Mouse (Mus musculus) limb, embryonic 12.5 days (tissue): ENCODE measurements around the gene Zfp277. TPM values are rescaled to one million over a fixed set of nuclear protein-coding genes. Genes with fewer than 3 reads are reported as not detected.

Source experiments
- ATAC-seq: fragments of 200-750 bp; cut with Nextera tagmentation; 2 replicates; pipeline ENCODE4 v1.8.0; 2017; ENCODE audit warnings: low read depth, moderate TSS enrichment; ENCODE audit not compliant: insufficient number of reproducible peaks, insufficient read depth, low FRiP score, low TSS enrichment
- H3K27ac ChIP-seq: fragments of 300-500 bp; sonication (generic); 2 replicates; pipeline ENCODE4 v1.5.1; 2016; ENCODE audit warnings: mild to moderate bottlenecking, moderate library complexity
- H3K27me3 ChIP-seq: fragments of 300-500 bp; sonication (generic); 2 replicates; pipeline ENCODE4 v1.6.1; 2016; ENCODE audit warnings: mild to moderate bottlenecking, moderate library complexity
- H3K36me3 ChIP-seq: fragments of 300-500 bp; sonication (generic); 2 replicates; pipeline ENCODE4 v1.6.1; 2016; ENCODE audit warnings: mild to moderate bottlenecking, moderate library complexity
- H3K4me1 ChIP-seq: fragments of 300-500 bp; sonication (generic); replicated peaks from 2 replicates; pipeline ENCODE4 v1.6.1; 2016
- H3K4me2 ChIP-seq: fragments of 300-500 bp; sonication (generic); 2 replicates; pipeline ENCODE4 v1.6.1; 2016; ENCODE audit warnings: mild to moderate bottlenecking, moderate library complexity
- H3K4me3 ChIP-seq: fragments of 300-500 bp; sonication (generic); replicated peaks from 2 replicates; pipeline ENCODE4 v1.5.1; 2016; ENCODE audit warnings: mild to moderate bottlenecking
- H3K9ac ChIP-seq: fragments of 300-500 bp; sonication (generic); replicated peaks from 2 replicates; pipeline ENCODE4 v1.6.1; 2016; ENCODE audit warnings: mild to moderate bottlenecking, moderate library complexity
- H3K9me3 ChIP-seq: fragments of 300-500 bp; sonication (generic); 2 replicates; pipeline ENCODE4 v1.6.1; 2016; ENCODE audit warnings: mild to moderate bottlenecking, moderate library complexity
- WGBS: fragments of 180-500 bp; shearing (Covaris S2); methylation state at CpG from one replicate; pipeline ENCODE4 v1.1.7; 2016; 5-methylcytosine and 5-hydroxymethylcytosine counted together
- polyA plus RNA-seq: library from polyadenylated mRNA; unstranded; fragments of >200 nt; fragmentation: Nextera tagmentation; extraction: Ambion mirVana; gene quantifications from 2 replicates; pipeline ENCODE4 v1.2.1, GENCODE M21; 2016

Gene Zfp277
- polyA plus RNA-seq, 1 experiment from 2014 or later, result 34.9 TPM

DNA sequence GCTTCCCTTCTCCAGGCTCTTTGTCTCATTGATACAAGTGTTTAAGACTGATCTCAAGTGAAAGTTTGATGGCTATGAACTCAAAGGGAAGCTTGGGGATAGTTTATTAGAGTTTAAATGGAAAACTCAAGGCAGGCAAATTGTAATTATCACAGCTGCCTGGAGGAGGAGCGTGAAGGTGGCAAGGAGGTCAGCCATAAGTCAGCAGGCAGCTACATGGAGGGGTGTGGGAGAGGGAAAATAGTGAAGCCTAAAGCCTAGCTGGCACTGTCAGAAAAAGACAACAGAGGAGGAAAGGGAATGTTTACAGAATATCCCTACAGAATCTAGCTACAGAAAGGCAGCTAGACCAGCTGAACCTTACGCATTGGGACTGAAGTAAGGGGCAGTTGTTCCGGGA lies 52.8 kb downstream of the Zfp277 start:
- ATAC-seq, result no peak
- Histone ChIP-seq H3K9me3 (no peaks in the 10 kb centered on the region), H3K9ac (no peak overlapping the region), H3K27me3 (no peaks in the 10 kb centered on the region), H3K4me3 (no peak overlapping the region), H3K4me1 (peaks cover 4% of the 10 kb centered on the region; the same call in 1 of the 2 replicates), H3K27ac (no peak overlapping the region), H3K4me2 (no peak overlapping the region), H3K36me3 (no peaks in the 10 kb centered on the region)
- 74% methylated on average over 3 of the region's 3 CpGs for WGBS

DNA sequence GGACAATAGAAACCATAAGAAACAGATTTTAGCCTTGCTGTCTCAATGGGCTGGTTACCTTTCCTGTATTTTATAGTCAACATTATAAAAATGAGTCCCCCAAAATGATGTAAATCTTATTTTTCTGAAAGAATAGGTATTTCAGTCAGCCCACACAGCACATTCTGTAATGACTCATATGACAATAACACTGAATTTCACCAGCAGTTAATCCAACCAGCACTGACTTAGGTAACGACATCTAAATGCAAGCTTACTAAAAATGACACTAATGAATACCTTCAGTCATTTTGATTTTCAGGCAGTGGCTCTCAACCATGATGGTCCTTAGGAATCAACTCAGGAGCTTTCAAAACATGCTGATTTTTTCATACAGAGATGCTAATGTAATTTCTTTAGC lies 54.4 kb downstream of the Zfp277 start:
- H3K27ac ChIP-seq, result no peak overlapping the region
- H3K9ac ChIP-seq, result no peak overlapping the region
- WGBS, result 94% methylated on average over 1 of the region's 1 CpGs
- peaks cover 3% of the 10 kb centered on the region; the same call in 1 of the 2 replicates for H3K4me1 ChIP-seq
- H3K9me3 ChIP-seq, result no peaks in the 10 kb centered on the region
- no peaks in the 10 kb centered on the region for H3K36me3 ChIP-seq
- H3K27me3 ChIP-seq, result no peaks in the 10 kb centered on the region
- no peak for ATAC-seq
- H3K4me3 ChIP-seq, result no peak overlapping the region
- H3K4me2 ChIP-seq, result no peak overlapping the region

DNA sequence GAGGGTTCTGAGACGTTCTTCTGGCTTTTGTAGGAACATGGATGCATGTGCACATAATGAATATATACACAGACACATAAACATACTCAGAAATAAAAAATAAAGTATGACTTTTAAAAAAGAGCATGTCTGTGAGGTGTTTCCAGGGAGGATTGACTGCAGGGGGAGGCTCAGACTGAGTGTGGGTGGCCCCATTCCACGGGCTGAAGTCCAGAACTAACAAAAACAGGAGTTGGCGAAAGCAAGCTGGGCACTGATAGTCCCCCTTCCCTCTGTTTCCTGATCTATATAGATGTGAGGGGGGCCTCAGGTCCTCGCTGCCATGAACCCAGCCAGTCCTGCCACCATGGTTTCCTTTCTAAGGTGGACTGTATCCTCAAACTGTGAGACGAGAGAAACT lies 57.9 kb downstream of the Zfp277 start:
- 56% methylated on average over 5 of the region's 5 CpGs for WGBS
- no peak for ATAC-seq
- 0 out of 2 replicates have a peak, but pooled peaks cover 3% of the 10 kb centered on the region for H3K4me1 ChIP-seq
- H3K4me2 ChIP-seq, result no peak overlapping the region
- H3K9me3 ChIP-seq, result no peaks in the 10 kb centered on the region
- no peak overlapping the region for H3K9ac ChIP-seq
- no peaks in the 10 kb centered on the region for H3K27me3 ChIP-seq
- no peaks in the 10 kb centered on the region for H3K36me3 ChIP-seq
- H3K27ac ChIP-seq, result no peak overlapping the region
- no peak overlapping the region for H3K4me3 ChIP-seq

DNA sequence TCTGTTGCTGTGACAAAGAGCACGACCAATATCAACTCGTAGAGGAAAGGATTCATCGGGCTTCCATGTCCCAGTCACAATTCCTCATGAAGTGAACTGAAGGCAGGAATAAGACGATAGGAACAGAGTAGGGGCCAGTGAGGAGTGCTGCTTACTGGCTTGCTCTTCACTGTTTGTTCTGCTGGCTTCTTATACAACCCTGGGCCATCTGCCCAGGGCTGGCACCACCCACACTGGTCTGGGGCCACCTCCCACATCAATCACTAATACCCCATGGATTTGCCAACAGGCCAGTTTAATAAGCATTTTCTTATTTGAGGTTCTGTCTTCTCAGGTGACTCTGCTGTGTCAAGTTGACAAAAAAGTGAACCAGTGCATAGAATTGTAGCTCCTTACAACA lies 60.4 kb downstream of the Zfp277 start:
- no peak overlapping the region for H3K4me3 ChIP-seq
- H3K9me3 ChIP-seq, result no peaks in the 10 kb centered on the region
- 92% methylated on average over 4 of the region's 4 CpGs for WGBS
- no peaks in the 10 kb centered on the region for H3K36me3 ChIP-seq
- H3K4me1 ChIP-seq, result 0 out of 2 replicates have a peak, but pooled peaks cover 3% of the 10 kb centered on the region
- no peak overlapping the region for H3K9ac ChIP-seq
- no peak overlapping the region for H3K27ac ChIP-seq
- no peaks in the 10 kb centered on the region for H3K27me3 ChIP-seq
- no peak for ATAC-seq
- H3K4me2 ChIP-seq, result no peak overlapping the region

DNA sequence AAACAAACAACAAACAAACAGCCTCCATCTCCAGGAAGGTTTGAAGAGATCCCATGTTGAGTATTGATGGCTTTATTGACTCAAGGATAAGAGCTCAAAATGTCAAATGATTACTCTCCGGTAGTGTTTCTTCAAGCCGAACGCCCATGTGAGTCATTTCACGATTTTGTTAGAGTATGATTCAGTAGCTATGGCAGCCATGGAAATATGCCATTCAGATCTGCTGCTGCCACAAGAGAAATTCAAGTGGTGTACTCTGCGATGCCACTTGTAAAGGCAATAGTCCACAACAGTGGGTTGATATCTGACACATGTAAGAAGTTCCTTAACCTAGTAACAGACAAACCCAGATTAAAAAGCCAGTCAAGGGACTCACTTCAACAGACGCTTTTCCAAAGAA lies 62.0 kb downstream of the Zfp277 start:
- Histone ChIP-seq H3K4me3 (no peak overlapping the region), H3K9me3 (no peaks in the 10 kb centered on the region), H3K27me3 (no peaks in the 10 kb centered on the region), H3K4me2 (no peak overlapping the region), H3K36me3 (no peaks in the 10 kb centered on the region), H3K9ac (no peak overlapping the region), H3K27ac (no peak overlapping the region), H3K4me1 (0 out of 2 replicates have a peak, but pooled peaks cover 3% of the 10 kb centered on the region)
- no peak for ATAC-seq
- WGBS, result 95% methylated on average over 6 of the region's 6 CpGs

DNA sequence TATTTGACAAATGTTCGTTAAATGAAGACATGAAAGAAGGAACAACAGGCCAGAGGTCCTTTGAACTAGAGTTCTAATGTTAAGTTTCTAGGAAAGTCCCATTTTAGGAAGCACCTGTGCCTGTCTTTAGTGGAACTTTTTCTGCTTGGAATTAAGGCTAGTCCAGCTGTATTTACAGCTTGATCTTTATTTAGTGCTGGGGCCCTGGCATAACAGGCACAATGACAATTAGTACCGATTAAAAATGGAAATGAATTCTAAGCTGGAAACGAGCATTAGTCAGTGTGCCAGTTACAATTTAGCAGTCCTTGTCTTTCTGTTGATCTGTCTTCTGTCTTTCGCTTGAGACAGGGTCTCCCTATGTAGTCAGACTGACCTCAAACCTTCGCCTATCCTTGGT lies 63.2 kb downstream of the Zfp277 start:
- H3K4me1 ChIP-seq, result no peaks in the 10 kb centered on the region
- ATAC-seq, result no peak
- no peak overlapping the region for H3K27ac ChIP-seq
- no peaks in the 10 kb centered on the region for H3K27me3 ChIP-seq
- H3K36me3 ChIP-seq, result no peaks in the 10 kb centered on the region; the same call in 1 of the 2 replicates
- no peak overlapping the region for H3K9ac ChIP-seq
- 87% methylated on average over 5 of the region's 5 CpGs for WGBS
- H3K9me3 ChIP-seq, result no peaks in the 10 kb centered on the region
- no peak overlapping the region for H3K4me2 ChIP-seq
- H3K4me3 ChIP-seq, result no peak overlapping the region

DNA sequence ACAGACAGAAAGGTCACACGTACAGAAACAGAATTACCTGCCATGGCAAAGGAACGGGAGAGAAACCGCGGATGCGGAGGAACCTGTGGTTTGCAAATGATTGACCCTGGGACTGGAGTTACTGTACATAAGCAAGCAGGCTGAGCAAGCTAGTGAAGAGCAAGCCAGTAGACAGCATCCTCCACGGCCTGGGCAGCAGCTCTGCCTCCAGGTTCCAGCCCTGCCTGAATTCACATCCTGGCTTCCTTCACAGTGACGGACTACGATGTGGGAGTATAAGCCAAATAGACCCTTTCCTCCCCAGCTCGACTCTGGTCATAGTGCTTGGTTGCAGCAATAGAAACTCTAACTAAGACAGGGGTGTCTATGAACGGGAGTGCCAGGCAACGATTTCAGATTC lies 63.9 kb downstream of the Zfp277 start:
- Histone ChIP-seq H3K27ac (no peak overlapping the region), H3K4me2 (no peak overlapping the region), H3K4me1 (no peaks in the 10 kb centered on the region), H3K9ac (no peak overlapping the region), H3K4me3 (no peak overlapping the region), H3K36me3 (no peaks in the 10 kb centered on the region; the same call in 1 of the 2 replicates), H3K9me3 (no peaks in the 10 kb centered on the region), H3K27me3 (no peaks in the 10 kb centered on the region)
- no peak for ATAC-seq
- 94% methylated on average over 11 of the region's 11 CpGs for WGBS

DNA sequence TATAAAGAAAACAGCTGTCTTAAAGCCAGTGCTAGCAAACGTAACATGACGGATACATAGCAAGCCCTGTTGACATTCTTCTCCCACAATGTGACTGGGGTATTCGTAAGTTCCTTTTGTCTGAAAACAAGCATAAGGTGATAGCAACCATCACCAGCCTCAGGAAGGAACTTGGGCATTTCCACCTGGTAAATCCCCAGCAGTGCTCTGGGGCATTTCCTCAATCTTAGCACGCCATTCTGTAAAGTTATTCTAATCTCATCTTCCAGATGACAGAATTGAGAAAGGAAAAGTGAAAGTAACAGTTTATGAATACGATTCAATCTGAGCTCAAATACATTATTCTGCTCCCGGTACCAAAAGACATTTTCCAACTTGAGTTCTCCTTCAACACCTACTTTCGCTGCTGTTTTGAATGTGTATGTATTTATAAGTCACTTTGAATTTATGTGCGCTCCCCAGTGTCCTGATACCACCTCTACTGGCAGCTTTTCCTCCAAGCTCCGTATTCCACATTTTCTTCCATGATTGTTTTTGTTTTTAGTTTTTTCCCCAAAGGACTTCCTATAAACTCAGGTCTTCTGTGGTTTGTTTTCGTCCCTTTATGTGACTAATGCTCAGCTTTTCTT lies 64.4 kb downstream of the Zfp277 start:
- Histone ChIP-seq H3K9me3 (no peaks in the 10 kb centered on the region), H3K4me2 (no peak overlapping the region), H3K4me3 (no peak overlapping the region), H3K4me1 (no peaks in the 10 kb centered on the region), H3K36me3 (no peaks in the 10 kb centered on the region; the same call in 1 of the 2 replicates), H3K27me3 (no peaks in the 10 kb centered on the region), H3K27ac (no peak overlapping the region), H3K9ac (no peak overlapping the region)
- no peak for ATAC-seq
- WGBS, result 85% methylated on average over 10 of the region's 10 CpGs

DNA sequence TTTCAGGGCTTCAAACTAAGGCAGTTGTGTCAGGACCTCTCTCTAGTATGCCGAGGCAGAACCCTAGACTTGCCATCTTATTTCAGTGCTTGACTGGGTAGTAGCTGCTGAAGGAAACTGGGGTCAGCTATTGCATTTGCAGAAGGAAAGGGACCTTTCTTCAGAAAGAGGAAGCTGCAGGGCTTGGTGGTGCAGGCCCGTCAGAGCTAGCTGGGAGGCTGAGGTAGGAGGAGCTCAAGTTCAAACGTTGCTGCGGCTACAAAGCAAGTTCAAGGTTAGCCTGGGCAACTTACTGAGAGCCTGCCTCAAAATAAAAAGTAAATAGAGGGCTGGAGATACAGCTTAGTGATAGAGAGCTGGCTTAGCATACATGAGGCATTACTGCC lies 66.2 kb downstream of the Zfp277 start:
- no peak overlapping the region for H3K27ac ChIP-seq
- H3K27me3 ChIP-seq, result no peaks in the 10 kb centered on the region
- WGBS, result 91% methylated on average over 4 of the region's 4 CpGs
- H3K9ac ChIP-seq, result no peak overlapping the region
- H3K4me2 ChIP-seq, result no peak overlapping the region
- no peaks in the 10 kb centered on the region for H3K4me1 ChIP-seq
- H3K4me3 ChIP-seq, result no peak overlapping the region
- no peaks in the 10 kb centered on the region for H3K9me3 ChIP-seq
- no peaks in the 10 kb centered on the region; the same call in 1 of the 2 replicates for H3K36me3 ChIP-seq
- ATAC-seq, result no peak

DNA sequence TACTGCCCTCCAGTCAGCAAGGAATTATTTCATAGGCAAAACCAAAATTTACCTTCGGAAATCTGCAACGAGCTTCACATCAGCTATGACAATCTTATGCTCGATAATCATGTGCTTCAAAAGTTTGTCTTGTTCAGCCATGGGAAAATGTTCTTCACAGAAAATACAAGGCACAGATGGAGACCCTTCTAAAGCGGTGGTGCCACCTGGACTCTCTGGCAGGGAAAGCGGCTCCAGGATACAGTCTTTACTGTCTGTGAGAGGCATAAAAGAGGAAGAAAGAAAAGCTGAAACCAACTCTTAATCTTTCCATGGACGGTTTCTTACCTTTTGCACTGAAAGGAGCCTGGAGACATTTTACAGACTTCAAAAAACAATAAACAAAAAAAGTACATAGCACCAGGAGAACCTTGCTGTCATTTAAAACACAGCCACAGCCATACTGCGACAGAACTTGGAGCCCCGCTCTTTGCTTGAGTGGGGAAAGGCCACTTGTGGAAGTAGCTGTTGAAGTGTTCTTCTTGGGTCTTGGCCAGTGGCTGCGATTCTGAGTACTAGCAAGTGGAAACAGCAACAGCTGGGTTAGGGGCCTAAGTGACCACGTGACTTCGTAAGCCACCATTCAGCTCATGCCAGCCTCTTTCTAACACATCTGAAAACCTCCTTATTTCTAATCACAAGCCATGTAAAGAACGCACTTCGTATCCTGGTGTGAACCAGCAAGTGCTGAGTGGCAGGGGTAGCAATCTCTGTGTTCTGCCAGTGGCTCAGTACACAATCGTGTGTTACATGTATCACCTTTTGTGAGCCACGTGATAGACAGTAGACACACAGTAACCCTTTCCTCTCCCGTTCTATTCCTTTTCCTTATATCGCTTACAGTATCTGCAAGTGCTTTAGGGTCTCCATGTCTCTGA lies 66.8 kb downstream of the Zfp277 start:
- ATAC-seq, result no peak
- H3K27me3 ChIP-seq, result no peaks in the 10 kb centered on the region
- 90% methylated on average over 17 of the region's 17 CpGs for WGBS

DNA sequence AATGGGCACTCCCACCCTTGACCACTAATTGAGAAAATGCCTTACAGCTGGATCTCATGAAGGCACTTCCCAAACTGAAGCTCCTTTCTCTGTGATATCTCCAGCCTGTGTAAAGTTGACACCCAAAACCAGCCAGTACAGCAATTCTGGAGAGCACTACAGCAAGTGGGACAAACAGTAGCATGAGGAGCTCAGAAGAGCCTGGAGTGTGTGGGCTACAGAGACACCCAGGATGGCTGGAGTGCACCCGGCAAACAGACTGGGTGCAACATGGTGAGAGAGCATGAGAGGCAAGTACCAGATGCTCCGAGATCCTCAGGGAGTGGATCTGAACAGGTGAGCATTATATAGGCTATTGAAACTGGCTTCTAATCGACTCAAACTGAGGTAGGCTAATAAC lies 93.8 kb downstream of the Zfp277 start:
- Histone ChIP-seq H3K9me3 (no peaks in the 10 kb centered on the region), H3K36me3 (no peaks in the 10 kb centered on the region), H3K9ac (no peak overlapping the region), H3K27ac (no peak overlapping the region), H3K4me3 (no peak overlapping the region), H3K4me1 (no peaks in the 10 kb centered on the region), H3K4me2 (no peak overlapping the region), H3K27me3 (no peaks in the 10 kb centered on the region)
- no peak for ATAC-seq
- 91% methylated on average over 3 of the region's 3 CpGs for WGBS

More for the DNA sequence above, 66.8 kb downstream of the Zfp277 start:
- H3K27ac ChIP-seq, result no peak overlapping the region
- no peaks in the 10 kb centered on the region; the same call in 1 of the 2 replicates for H3K36me3 ChIP-seq
- no peak overlapping the region for H3K4me2 ChIP-seq
- no peak overlapping the region for H3K4me3 ChIP-seq
- H3K9me3 ChIP-seq, result no peaks in the 10 kb centered on the region
- no peaks in the 10 kb centered on the region for H3K4me1 ChIP-seq
- no peak overlapping the region for H3K9ac ChIP-seq
